Mouse (Mus musculus) kidney, postnatal 25 days (tissue): Measurements from ENCODE around the gene Afmid.
"Not testable (repeated sequence)": the region's sequence is repeated elsewhere in the genome, so short reads cannot be mapped to it uniquely, and the experiment has no call there.

Experiments
- DNase-seq, 2 experiments: peaks; one replicate each; pipeline ENCODE4 v3.0.0; 2021; ENCODE audit warnings: mixed read lengths in 2 of 2

Afmid gene

DNA sequence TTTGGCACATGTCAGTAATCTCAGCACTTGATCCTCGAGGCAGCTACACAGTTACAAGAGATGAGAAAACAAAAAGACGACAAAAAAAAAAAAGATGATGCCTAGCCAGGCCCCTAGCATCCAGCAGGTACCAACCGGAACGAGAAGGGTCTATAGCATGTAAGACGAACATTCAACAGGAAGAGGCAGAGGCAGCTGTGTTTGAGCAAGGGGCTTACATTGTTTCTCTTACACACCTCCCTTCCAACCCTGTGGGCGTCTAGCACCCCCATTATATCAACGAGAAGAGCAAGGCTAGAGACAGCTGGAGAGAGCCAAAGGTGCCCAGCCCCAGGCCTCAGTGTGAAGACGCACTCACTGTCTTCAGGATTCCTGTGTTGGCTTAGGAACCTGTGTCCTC lies 1.2 kb downstream of the Afmid start:
- DNase-seq = no peak

DNA sequence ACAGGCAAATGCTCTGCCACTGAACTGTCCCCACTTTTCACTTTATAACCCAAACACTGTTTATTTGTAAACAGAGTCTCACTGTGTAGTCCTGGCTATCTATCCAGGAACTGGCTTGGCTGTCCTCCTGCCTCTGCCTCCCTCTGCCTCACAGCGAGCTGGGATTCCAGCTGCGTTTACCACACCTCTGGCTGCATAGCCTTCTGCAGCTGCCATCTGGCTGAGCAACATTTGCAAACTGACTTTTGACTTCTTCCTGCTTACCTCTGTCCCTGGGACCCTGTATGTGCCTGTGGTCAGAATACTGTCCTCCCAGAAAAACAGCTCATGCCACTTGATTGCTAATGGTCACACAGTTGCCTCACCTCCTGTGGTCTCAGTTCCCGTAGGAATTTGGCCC lies 1.7 kb downstream of the Afmid start:
- no peak for DNase-seq

DNA sequence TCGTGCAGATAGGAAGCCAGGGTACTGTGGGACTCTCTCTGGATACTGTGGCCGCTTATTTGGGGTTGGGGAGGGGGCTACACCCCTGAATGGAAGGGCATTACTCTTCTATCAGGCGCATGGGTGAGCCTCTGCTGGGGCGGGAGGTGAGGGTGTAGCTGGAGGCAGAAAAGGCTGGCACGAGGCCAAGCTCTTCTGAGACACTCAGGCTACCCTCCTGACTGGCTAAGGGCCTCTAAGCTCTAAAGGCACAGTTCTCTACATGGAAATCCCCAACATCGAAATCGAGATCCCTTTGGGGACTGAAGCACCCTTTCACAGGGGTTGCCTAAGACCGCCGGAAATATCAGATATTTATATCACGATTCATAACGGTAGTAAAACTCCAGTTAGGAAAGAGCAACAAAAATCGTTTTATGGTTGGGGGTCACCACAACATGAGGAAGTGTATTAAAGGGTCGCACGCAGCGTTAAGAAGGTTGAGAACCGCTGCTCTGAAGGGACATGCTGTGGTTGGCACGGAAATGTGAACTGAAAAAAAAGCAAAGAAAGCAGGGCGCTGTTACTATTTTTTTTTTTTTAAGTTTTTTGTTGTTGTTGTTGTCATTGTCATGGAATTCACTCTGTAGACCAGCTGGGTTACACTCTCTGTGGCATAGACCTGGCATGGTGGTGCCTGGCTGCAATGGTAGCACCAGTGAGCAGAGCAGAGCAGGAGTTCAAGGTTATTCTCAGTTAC lies 2.6 kb downstream of the Afmid start:
- DNase-seq = peak; percentile 75 to 83

DNA sequence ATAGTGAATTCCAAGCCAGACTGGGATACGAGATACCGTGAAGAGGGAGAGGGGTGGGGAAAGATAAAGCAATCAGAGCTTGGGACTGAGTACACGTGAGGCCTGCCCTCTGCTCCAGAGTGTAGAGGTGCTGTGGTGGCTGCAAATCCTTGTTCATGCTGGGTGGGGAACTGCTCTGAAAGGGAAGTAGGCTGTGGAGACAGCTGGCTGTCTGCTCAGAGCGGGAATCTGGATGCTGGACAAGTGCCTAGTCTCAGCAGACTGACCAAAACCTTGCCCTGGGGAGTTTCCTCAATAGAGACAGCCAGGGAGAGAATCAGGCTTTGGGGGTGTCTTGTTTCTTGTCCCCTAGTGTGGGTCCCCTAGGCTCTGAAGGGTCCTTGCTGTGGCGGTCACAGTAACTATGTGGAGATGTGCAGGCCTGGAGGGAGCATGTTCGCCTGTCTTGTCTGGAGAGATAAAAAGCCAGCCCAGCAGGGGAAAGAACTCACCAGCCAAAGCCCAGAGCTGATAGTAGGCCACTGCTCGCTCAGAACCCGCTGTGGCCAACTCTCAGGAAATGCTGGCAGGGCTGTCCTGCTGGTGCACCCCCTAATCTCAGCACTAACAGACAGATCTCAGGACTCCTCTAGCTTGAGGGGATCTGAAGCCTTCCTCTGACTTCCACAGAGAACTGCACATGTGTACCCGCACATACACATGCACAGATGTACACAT lies 3.3 kb downstream of the Afmid start:
- DNase-seq = peak; percentile 65 to 82

DNA sequence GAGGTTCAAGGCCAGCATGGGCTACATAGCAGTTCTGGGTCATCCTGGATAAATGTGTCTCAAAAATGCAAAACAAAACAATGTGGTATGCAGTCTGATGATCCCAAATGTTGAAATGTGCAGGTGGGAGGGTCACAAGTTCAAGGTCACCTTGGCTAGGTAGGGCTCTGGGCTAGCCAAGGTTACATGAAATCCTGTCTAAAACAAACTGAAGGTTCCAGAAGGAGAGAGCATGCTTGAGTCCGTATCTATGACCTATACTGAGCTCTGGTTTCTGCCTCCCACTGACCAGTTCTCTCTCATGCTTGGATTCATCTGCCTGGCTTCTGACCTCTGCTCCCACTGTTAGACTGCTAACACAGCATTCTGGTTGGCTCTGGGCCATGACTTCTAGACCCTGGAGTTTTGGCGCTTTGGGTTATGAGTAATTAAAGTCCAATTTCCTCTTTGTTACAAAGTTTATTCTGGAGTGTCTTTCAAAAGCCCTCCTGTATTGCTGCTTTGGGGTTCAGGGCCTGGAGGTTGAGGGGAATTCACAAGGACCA lies 4.0 kb downstream of the Afmid start:
- DNase-seq = peak; percentile 94 to 95

DNA sequence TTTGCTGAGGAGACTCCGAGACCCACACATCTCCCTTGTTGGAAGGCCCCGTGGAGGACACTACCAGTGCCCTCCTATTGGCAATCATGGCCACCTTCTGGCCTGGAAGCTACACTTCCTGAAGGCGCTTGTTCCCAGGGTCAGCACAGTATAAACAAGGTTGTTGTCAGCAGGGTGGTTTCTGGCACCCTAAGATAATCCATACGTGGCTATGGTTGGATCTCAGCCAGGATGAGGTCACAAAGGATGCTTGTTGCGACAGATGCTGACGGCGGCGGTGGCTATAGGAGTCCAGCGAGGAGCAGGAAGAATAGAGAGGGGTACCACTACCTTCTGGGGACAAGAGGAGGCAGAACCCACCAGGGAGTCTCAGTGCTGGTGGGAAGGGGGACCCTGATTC lies 4.7 kb downstream of the Afmid start:
- peak in 1 of 2 experiments; percentile 51 for DNase-seq

DNA sequence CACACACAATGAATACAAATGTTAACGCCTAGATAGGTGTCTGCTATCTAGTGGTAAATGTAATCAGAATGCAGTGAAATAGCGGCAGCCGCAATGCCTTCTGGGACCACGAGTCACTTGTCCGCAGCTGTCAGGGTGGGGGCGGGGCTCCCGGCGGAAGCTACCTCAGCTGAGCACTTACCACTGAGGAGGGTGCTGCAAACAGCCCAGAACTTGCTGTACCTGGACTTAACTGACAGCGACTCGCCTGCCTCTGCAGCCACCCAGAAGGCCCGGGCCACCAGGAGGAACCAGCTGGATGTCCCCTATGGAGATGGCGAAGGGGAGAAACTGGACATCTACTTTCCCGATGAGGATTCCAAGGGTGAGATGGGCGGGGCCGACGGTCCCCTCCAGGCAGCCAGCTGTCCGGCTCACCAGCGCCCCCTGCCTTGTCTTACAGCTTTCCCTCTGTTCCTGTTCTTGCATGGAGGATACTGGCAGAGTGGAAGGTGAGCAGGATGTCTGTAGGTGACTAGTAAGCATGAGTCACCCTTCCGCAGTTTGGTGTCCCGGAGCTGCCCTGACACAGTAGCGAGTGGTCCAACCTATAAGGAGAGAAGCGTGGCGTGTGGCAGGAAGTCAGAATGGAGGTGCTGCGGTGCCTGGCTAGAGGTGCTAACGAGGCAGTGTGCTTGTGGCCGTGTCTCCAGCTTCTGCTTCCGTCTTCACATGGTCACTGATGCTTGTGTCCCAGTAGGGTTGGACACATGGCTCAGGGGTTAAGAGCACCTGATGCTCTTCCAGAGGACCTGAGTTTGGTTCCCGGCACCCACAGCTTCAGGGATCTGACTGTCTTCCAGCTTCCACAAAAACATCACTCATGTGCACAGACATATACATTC lies 6.6 kb downstream of the Afmid start:
- peak; percentile 86 for DNase-seq

DNA sequence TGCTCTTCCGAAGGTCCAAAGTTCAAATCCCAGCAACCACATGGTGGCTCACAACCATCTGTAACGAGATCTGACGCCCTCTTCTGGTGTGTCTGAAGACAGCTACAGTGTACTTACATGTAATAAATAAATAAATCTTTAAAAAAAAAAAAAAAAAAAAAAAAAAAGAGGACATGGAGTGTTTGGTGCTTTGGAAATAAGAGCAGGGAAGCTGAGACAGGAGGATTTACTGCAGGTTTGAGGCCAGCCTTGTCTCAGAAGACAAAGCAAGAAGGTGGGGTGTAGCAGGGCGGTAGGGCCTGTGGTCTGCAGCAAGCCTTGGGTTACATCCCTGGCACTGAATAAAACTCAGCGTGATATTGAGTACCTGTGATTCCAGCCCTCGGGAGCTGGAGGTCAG lies 7.8 kb downstream of the Afmid start:
- DNase-seq = not testable (repeated sequence)

DNA sequence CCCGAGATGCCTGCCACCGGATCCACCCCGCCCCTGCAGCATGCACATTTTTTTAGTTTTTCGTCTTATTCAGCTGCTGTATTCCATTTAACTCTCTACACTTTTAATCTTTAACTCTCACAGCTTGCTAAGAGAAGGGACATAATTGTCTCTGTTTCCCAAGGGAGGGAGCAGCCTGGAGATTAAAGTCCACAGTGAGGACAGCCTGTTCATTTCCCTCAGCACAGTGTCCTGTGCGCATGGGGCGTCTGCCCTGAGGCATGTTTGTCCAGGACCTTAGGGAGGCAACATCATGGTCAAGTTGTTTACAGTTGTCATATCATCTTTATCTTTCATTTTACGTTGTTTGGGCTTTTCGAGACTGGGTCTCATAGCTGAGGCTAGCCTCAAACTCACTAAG lies 8.4 kb downstream of the Afmid start:
- DNase-seq = peak; percentile 71 to 90

DNA sequence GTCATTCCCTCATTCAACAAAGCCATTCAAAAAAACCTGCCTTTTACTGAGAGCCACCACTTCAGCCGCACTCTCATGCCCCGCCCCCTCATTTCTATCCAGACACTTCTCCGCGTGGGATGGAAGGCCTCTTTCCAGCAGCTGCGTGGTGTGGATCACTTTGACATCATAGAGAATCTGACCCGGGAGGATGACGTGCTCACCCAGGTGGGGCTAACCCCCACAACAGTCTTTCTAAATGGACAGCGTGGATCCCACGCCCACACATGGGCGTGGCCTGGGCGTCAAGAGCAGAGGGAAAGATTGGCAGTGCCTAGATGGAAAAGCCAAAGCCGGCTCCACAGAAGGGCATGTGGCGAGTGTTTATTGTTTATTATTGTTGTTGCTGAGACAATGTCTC lies 10.6 kb downstream of the Afmid start:
- peak; percentile 42 to 81 for DNase-seq

DNA sequence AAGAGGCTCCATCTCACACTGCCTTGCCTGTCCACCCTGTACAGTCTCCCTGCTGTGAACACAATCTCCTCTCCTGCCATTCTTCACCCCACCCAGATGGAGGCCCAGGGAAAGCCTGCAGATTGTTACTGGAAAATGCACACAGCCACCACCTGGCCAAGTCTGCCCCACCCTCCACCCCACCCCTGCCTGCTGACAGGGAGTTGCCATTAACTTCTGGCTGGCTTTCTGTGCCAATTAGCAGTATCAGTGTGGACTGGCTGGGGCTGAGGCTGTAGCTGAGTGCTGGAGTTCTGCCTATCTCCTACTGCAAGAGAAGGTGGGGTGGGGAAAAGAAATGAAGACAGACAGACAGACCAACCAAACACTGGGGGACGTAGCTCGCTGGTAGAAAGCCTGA lies 12.8 kb downstream of the Afmid start:
- DNase-seq = peak; percentile 42 to 81

DNA sequence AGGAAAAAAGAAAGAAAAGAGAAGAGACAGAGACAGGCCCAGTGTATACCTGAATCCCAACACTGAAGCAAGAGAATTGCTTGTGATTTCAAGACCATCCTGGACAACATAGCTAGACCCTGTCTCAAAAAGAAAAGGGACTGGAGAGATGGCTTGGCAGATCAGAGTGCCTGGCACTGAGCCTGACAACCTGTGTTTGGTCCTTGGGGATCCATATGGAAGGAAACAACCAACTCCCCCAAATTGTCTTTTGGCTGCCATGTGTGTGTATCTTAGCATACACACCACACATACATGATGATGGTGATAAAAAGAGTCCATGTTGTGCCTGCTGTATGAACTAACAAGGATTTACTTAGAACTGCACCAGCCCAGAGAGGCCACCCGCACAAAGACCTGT lies 13.3 kb downstream of the Afmid start:
- DNase-seq = no peak

DNA sequence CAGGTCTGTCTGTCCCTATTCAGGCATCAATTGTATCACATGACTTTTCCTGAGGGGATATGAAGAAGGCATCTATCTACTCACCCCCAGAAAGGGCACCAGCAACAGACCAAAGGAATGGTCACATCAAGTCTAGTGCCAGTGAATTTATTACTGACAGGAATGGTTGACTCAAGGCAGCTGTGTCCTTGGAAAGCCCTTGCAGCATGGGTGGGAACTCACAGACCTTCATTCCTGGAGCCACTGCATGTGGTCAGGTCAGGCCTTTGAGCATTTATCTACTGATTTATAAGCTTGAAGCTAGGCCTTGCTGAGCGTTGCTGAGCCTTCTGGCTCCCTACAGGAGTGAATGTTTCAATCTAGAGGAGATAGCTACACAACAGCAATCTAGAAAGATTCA lies 15.2 kb downstream of the Afmid start:
- DNase-seq = no peak

DNA sequence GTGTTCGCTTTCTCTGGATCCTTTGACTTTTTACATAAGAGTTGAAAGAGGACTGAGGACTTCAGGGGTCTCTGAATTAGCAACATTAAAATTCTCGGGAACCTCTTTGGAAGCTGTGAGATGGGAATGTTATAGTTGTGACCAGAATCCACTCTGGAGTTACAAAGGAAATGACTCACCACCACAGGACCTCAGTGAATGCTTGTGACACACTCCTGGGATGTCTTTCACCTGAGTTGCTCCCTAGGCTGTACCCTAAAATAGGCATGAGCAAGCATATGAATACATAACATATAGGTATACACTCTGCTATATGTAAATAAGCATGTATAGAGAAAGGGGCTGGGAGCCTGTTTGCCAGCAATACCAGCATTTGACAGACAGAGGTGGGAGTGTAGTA lies 17.7 kb downstream of the Afmid start:
- no peak for DNase-seq

DNA sequence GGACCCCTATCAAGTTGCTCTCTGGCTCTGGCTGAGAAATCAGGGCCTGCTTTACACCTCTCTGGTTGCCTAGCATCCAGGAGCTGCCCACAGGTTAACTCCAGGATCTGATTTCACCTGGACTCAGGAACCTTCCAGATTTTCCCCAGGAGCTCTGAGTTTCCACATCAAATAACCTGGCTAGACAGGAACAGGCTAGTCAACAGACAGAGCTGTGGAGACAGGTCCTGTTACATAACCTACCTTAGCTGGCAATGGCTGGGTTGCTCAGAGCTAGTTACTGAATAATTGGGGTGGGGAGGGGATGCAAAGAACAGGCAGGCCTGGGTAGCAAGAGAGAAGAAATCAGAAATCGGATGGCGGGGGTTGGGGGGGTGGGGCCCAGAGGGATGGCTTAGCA lies 19.3 kb downstream of the Afmid start:
- DNase-seq = peak; percentile 57 to 85

DNA sequence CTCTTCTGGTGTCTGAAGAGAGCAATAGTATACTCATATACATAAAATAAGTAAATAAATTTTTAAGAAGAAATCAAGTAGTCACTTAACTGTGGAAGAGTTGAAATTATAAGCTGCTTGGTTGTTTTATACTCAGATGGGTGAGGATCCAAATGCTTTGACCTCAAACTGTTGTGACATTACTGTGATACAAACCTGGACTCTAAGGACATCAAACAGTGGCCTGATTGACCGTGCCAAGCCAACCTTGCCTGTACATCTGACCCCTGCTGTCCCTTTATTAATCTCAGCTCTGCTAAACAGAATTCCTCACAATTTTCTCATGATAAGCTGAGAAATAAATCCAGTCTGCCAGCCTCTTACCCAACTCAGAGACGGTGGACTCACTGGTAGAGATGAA lies 19.9 kb downstream of the Afmid start:
- no peak for DNase-seq

DNA sequence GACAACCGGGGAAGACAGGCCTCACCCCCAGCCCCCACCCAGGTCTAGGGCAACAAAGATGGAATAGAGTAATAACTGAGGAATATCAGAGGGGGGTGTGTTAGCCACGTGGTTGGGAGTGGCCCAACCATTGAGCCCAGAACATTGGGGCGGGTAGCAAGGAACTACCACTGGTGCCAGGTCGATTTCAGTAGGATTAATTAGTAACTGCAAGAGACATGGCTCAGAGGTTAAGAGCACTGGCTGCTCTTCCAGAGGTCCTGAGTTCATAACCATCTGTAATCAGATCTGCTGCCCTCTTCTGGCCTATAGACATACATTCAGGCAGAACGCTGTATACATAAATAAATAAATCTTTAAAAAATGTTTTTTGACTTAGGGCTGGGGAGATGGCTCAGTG lies 20.9 kb downstream of the Afmid start:
- peak; percentile 69 to 90 for DNase-seq

DNA sequence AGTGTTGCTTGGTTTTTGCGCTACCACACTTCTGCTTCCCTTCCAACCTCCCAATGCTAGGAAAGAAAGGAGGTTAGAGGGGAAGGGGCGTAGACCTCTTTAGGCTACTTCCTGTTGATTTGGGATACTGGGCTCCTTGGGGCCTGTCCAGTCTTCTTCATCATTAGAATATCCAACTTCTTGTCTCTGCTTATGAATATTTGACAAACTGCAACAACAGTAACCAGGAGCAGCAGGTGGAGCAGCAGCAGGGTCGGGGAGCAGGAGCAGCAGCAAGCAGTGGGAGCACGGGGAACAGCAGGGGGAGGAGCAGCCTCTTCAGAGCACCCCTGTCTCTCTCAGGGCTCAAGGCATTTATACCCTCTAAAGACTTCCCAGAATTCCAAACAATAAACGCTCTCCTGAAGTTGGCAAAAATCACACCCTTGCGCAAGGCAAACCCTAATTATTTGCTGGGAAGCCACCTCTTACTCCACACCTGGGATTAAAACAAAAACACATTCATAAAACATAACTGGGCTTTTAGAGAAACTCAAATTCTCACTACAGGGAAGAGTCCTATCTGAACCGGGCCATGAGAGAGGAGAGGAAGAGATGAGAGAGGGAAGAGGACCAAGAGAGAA lies 22.0 kb downstream of the Afmid start:
- DNase-seq = peak in 1 of 2 experiments; percentile 69

DNA sequence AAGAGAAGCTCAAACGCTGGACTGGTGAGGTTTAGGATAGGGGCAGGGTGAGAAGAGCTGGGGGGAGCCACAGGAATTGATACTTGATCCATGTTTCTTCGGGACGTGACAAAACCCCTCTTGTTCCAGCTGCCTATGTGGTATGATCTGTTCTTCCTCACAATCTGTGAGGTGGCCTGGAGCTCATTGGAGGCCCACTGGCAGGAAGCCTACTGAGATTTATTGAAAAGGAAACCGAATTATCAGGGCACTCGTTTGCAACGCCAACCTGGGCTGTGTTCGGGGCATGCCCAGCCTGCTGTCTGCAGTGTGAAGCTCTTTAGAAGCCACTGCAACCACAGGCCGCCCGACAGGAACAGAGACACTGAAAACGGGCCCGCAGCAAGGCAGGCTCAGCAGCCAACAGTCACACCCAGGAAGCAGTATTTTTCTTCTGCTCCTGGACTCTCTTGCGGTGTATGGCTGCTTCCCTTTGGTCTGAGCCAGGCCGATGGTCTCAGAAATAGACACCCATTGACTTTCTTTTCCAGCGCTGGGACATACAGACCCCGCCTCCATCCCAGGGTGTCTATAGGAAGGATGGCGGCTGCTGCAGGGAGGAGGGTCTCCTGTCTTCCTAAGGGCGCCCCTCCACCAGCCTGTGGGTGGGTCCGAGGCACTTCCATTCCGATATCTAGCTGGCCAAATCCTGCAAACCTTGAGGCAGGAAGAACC lies 22.7 kb downstream of the Afmid start:
- DNase-seq = peak; percentile 43 to 69

DNA sequence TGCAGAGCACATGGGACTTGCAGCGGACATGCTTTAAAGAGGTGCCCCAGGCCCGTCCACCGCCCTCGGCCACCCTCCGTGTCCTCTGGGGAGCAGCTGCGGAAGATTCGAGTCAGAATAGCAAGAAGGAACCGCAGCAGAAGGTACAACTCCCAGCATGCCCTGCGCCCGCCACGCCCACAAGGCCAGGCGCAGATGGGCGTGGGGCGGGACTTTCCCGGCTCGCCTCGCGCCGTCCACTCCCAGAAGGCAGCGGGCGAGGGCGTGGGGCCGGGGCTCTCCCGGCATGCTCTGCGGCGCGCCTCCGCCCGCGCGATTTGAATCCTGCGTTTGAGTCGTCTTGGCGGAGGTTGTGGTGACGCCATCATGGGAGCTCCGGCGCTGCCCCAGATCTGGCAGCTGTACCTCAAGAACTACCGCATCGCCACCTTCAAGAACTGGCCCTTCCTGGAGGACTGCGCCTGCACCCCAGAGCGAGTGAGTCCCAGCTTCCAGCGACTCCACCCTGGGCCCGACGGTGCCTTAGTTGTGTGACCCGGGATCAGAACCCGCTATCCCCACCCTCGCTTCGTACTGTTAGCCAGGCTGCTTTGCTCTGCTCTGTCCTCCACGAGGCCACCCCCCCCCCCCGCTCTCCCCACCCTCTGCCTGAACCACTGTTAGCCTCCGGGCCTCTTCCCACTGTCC lies 23.4 kb downstream of the Afmid start, which contains the start of gene Birc5:
TSS of gene Birc5 (plus strand) at position 267 of the 687 bp plus-strand sequence.
- peak; percentile 97 to 98 for DNase-seq

DNA sequence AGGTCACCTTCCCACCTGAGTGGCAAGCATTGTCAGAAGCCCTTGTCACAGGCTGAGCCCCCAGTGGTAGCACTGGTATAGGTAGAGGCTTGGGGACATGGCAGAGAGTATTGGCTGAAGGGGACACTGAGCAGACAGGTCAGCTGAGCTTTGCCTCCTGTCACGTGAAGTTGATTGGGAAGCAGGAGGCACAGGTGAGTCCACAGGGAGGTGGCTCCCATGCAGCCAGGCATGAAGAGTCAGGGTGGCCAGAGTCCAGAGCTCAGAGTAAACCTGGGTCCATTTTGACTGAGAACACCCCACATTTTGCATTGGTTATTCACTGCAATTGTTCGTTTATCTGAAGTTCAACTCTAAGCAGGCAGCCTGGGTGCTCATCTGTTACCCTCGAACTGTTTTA lies 27.2 kb downstream of the Afmid start:
- peak in 1 of 2 experiments; percentile 64 for DNase-seq
